Mouse (Mus musculus) lung, embryonic 14.5 days (tissue): ENCODE results near the gene Arsb. TPM values are rescaled to one million over a fixed set of nuclear protein-coding genes. Genes with fewer than 3 reads are reported as not detected.

ENCODE experiments used
- ATAC-seq: fragments of 200-750 bp; cut with Nextera tagmentation; 2 replicates; pipeline ENCODE4 v1.8.0; 2017; ENCODE audit warnings: mild to moderate bottlenecking, moderate TSS enrichment, moderate library complexity; ENCODE audit not compliant: insufficient read depth
- DNase-seq: peaks from one replicate; pipeline ENCODE4 v3.0.0-alpha.2; 2015
- H3K27ac ChIP-seq: fragments of 300-500 bp; sonication (generic); 2 replicates; pipeline ENCODE4 v1.5.1; 2014; ENCODE audit warnings: low read depth, mild to moderate bottlenecking, moderate library complexity
- H3K27me3 ChIP-seq: fragments of 300-500 bp; sonication (generic); 2 replicates; pipeline ENCODE4 v1.6.1; 2014; ENCODE audit warnings: low read length, control low read depth; ENCODE audit not compliant: insufficient read depth
- H3K36me3 ChIP-seq: fragments of 300-500 bp; sonication (generic); 2 replicates; pipeline ENCODE4 v1.6.1; 2014; ENCODE audit warnings: control low read depth; ENCODE audit not compliant: insufficient read depth
- H3K4me1 ChIP-seq: fragments of 300-500 bp; sonication (generic); 2 replicates; pipeline ENCODE4 v1.6.1; 2014; ENCODE audit warnings: antibody characterized with exemption, control low read depth; ENCODE audit not compliant: insufficient read depth
- H3K4me2 ChIP-seq: fragments of 300-500 bp; sonication (generic); 2 replicates; pipeline ENCODE4 v1.6.1; 2014; ENCODE audit warnings: mild to moderate bottlenecking
- H3K4me3 ChIP-seq: fragments of 300-500 bp; sonication (generic); 2 replicates; pipeline ENCODE4 v1.5.1; 2014; ENCODE audit warnings: low read depth, low read length
- H3K9ac ChIP-seq: fragments of 300-500 bp; sonication (generic); 2 replicates; pipeline ENCODE4 v1.6.1; 2014
- H3K9me3 ChIP-seq: fragments of 300-500 bp; sonication (generic); 2 replicates; pipeline ENCODE4 v1.6.1; 2016; ENCODE audit warnings: low read depth, low read length, control low read depth
- CTCF ChIP-seq: IDR thresholded peaks from 2 replicates; pipeline ENCODE4 v1.5.1; 2016; ENCODE audit warnings: antibody characterized with exemption, low read depth
- WGBS: fragments of 180-500 bp; shearing (Covaris S2); extraction: QIAGEN DNeasy Blood & Tissue Kit; methylation state at CpG from one replicate; pipeline ENCODE4 v1.1.7; 2014; 5-methylcytosine and 5-hydroxymethylcytosine counted together
- polyA plus RNA-seq: library from polyadenylated mRNA; unstranded; fragments of >200 nt; fragmentation: Nextera tagmentation; extraction: Ambion mirVana; gene quantifications from 2 replicates; pipeline ENCODE4 v1.2.1, GENCODE M21; 2014

The Arsb gene
- polyA plus RNA-seq, 1 experiment from 2014 or later: 20.3 TPM

- no peak overlapping the region for H3K9ac ChIP-seq
- no peaks in the 10 kb centered on the region for H3K36me3 ChIP-seq
- H3K4me3 ChIP-seq: no peak overlapping the region
- WGBS: 60% methylated on average over 4 of the region's 4 CpGs
- H3K9me3 ChIP-seq: no peaks in the 10 kb centered on the region
- H3K4me1 ChIP-seq: peaks cover 18% of the 10 kb centered on the region
- DNase-seq (peak; percentile 55), ATAC-seq (no peak)
- no peaks in the 10 kb centered on the region for H3K27me3 ChIP-seq
- TF ChIP-seq CTCF: no peak
- no peak overlapping the region for H3K4me2 ChIP-seq
- H3K27ac ChIP-seq: peak overlapping the region; percentile 76; the same call in 1 of the 2 replicates
These were observed 149.4 kb downstream of the Arsb start for GRCm38 (mm10) chr13:93920786-93921300.

GRCm38 (mm10) chr13:93921831-93922565, 150.6 kb downstream of the Arsb start:
- DNase-seq (no peak), ATAC-seq (no peak)
- H3K9me3 ChIP-seq: no peaks in the 10 kb centered on the region
- no peak overlapping the region for H3K4me3 ChIP-seq
- H3K27me3 ChIP-seq: no peaks in the 10 kb centered on the region
- no peaks in the 10 kb centered on the region for H3K36me3 ChIP-seq
- H3K27ac ChIP-seq: peak overlapping the region; percentile 47; the same call in 1 of the 2 replicates
- peaks cover 18% of the 10 kb centered on the region for H3K4me1 ChIP-seq
- no peak overlapping the region for H3K4me2 ChIP-seq
- WGBS: 65% methylated on average over 5 of the region's 5 CpGs
- no peak overlapping the region for H3K9ac ChIP-seq
- TF ChIP-seq CTCF: no peak

- Histone ChIP-seq H3K4me3 (no peak overlapping the region), H3K4me1 (peaks cover 18% of the 10 kb centered on the region), H3K27ac (peak overlapping the region; percentile 47), H3K27me3 (no peaks in the 10 kb centered on the region), H3K9me3 (no peaks in the 10 kb centered on the region), H3K9ac (no peak overlapping the region), H3K36me3 (no peaks in the 10 kb centered on the region), H3K4me2 (no peak overlapping the region)
- WGBS: 32% methylated on average over 7 of the region's 7 CpGs
- DNase-seq: peak; percentile 80
- no peak for TF ChIP-seq CTCF
- no peak for ATAC-seq
These were observed 151.1 kb downstream of the Arsb start for GRCm38 (mm10) chr13:93922566-93922910.

- ATAC-seq: peak; percentile 40
- no peaks in the 10 kb centered on the region for H3K9me3 ChIP-seq
- H3K36me3 ChIP-seq: no peaks in the 10 kb centered on the region
- no peak for TF ChIP-seq CTCF
- H3K9ac ChIP-seq: no peak overlapping the region; the same call in 1 of the 2 replicates
- H3K27me3 ChIP-seq: no peaks in the 10 kb centered on the region
- peak overlapping the region; percentile 72 for H3K27ac ChIP-seq
- 63% methylated on average over 9 of the region's 9 CpGs for WGBS
- H3K4me3 ChIP-seq: no peak overlapping the region
- DNase-seq: peak; percentile 43
- H3K4me2 ChIP-seq: no peak overlapping the region
- H3K4me1 ChIP-seq: peaks cover 18% of the 10 kb centered on the region; the same call in 1 of the 2 replicates
These were observed 153.5 kb downstream of the Arsb start for GRCm38 (mm10) chr13:93924735-93925432.

GRCm38 (mm10) chr13:93930561-93931340, 159.3 kb downstream of the Arsb start:
- WGBS: 37% methylated on average over 7 of the region's 7 CpGs
- H3K36me3 ChIP-seq: no peaks in the 10 kb centered on the region
- ATAC-seq: peak; percentile 38; the same call in 1 of the 2 replicates
- no peak for DNase-seq
- no peak for TF ChIP-seq CTCF
- H3K27me3 ChIP-seq: no peaks in the 10 kb centered on the region
- 0 out of 2 replicates have a peak, but pooled peaks cover 7% of the 10 kb centered on the region for H3K4me1 ChIP-seq
- no peak overlapping the region for H3K9ac ChIP-seq
- H3K9me3 ChIP-seq: no peaks in the 10 kb centered on the region
- H3K4me2 ChIP-seq: no peak overlapping the region
- no peak overlapping the region for H3K27ac ChIP-seq
- H3K4me3 ChIP-seq: no peak overlapping the region

- H3K4me3 ChIP-seq: no peak overlapping the region
- H3K4me1 ChIP-seq: peaks cover 20% of the 10 kb centered on the region
- no peak overlapping the region for H3K4me2 ChIP-seq
- no peak for TF ChIP-seq CTCF
- 63% methylated on average over 6 of the region's 6 CpGs for WGBS
- DNase-seq (no peak), ATAC-seq (no peak)
- H3K36me3 ChIP-seq: no peaks in the 10 kb centered on the region
- no peak overlapping the region for H3K9ac ChIP-seq
- no peak overlapping the region for H3K27ac ChIP-seq
- H3K9me3 ChIP-seq: no peaks in the 10 kb centered on the region
- H3K27me3 ChIP-seq: no peaks in the 10 kb centered on the region
These were observed 165.0 kb downstream of the Arsb start for GRCm38 (mm10) chr13:93936455-93936854.

GRCm38 (mm10) chr13:93938118-93938517, 166.7 kb downstream of the Arsb start:
- no peak for ATAC-seq
- Histone ChIP-seq H3K4me2 (no peak overlapping the region), H3K36me3 (no peaks in the 10 kb centered on the region), H3K4me1 (peaks cover 28% of the 10 kb centered on the region), H3K27ac (peak overlapping the region; percentile 74; the same call in 1 of the 2 replicates), H3K9ac (no peak overlapping the region), H3K27me3 (no peaks in the 10 kb centered on the region), H3K4me3 (no peak overlapping the region), H3K9me3 (no peaks in the 10 kb centered on the region)
- DNase-seq: no peak
- no peak for TF ChIP-seq CTCF
- 48% methylated on average over 2 of the region's 2 CpGs for WGBS
